Mouse (Mus musculus) limb, embryonic 14.5 days (tissue): ENCODE results near the gene Cenph. TPM values are rescaled to one million over a fixed set of nuclear protein-coding genes. Genes with fewer than 3 reads are reported as not detected.
A peak's percentile ranks its signal among the peaks of the same experiment; 100 is the strongest.

ENCODE experiments used
- ATAC-seq: fragments of 200-750 bp; cut with Nextera tagmentation; 2 replicates; pipeline ENCODE4 v1.8.0; 2017; ENCODE audit warnings: low read depth, moderate number of reproducible peaks, moderate TSS enrichment; ENCODE audit not compliant: low FRiP score
- DNase-seq: peaks from one replicate; pipeline ENCODE4 v3.0.0-alpha.2; 2015; ENCODE audit warnings: low spot score
- H3K27ac ChIP-seq: fragments of 300-500 bp; sonication (generic); replicated peaks from 2 replicates; pipeline ENCODE4 v1.5.1; 2014; ENCODE audit warnings: low read depth, mild to moderate bottlenecking, low read length, moderate library complexity, mixed read lengths
- H3K27me3 ChIP-seq: fragments of 300-500 bp; sonication (generic); 2 replicates; pipeline ENCODE4 v1.6.1; 2014; ENCODE audit warnings: low read length, mixed read lengths; ENCODE audit not compliant: control insufficient read depth, insufficient read depth
- H3K36me3 ChIP-seq: fragments of 300-500 bp; sonication (generic); 2 replicates; pipeline ENCODE4 v1.6.1; 2014; ENCODE audit warnings: mild to moderate bottlenecking, low read length, moderate library complexity, mixed read lengths; ENCODE audit not compliant: control insufficient read depth, insufficient read depth
- H3K4me1 ChIP-seq: fragments of 300-500 bp; sonication (generic); 2 replicates; pipeline ENCODE4 v1.6.1; 2014; ENCODE audit warnings: antibody characterized with exemption, low read length, mixed read lengths; ENCODE audit not compliant: control insufficient read depth, insufficient read depth
- H3K4me2 ChIP-seq: fragments of 300-500 bp; sonication (generic); replicated peaks from 2 replicates; pipeline ENCODE4 v1.6.1; 2014; ENCODE audit warnings: low read depth, mild to moderate bottlenecking, low read length, moderate library complexity; ENCODE audit not compliant: severe bottlenecking
- H3K4me3 ChIP-seq: fragments of 300-500 bp; sonication (generic); replicated peaks from 2 replicates; pipeline ENCODE4 v1.5.1; 2014; ENCODE audit warnings: low read length
- H3K9ac ChIP-seq: fragments of 300-500 bp; sonication (generic); 2 replicates; pipeline ENCODE4 v1.6.1; 2014; ENCODE audit warnings: mild to moderate bottlenecking, low read depth, low read length, moderate library complexity; ENCODE audit not compliant: severe bottlenecking
- H3K9me3 ChIP-seq: fragments of 300-500 bp; sonication (generic); 2 replicates; pipeline ENCODE4 v1.6.1; 2016; ENCODE audit warnings: low read length; ENCODE audit not compliant: control insufficient read depth
- POLR2A ChIP-seq: fragments of 200-500 bp; IDR thresholded peaks from 2 replicates; pipeline ENCODE4 v1.8.0; 2012; ENCODE audit warnings: inconsistent platforms, mild to moderate bottlenecking, moderate library complexity, borderline replicate concordance; ENCODE audit not compliant: insufficient read depth, insufficient read length; ENCODE audit errors: extremely low read depth
- WGBS: fragments of 180-500 bp; shearing (Covaris S2); extraction: QIAGEN DNeasy Blood & Tissue Kit; methylation state at CpG from one replicate; pipeline ENCODE4 v1.1.7; 2014; 5-methylcytosine and 5-hydroxymethylcytosine counted together
- polyA plus RNA-seq, 2 experiments: library from polyadenylated mRNA; depleted of rRNA in 1 of 2; stranded (reverse) in 1 of 2; unstranded in 1 of 2; fragments of >200 nt; fragmentation: Nextera tagmentation in 1 of 2; extraction: Ambion mirVana in 1 of 2; gene quantifications; 2 replicates each; pipeline versions ENCODE4 v1.2.1 to v1.2.3; 2012 to 2014

The Cenph gene
- polyA plus RNA-seq, 2 experiments = 28.5 to 29.4 TPM

- peak within 1 kb of the TSS; percentile 81 for H3K4me3 ChIP-seq
- WGBS = 3% methylated on average over 26 of the region's 35 CpGs
These were observed 10.7 kb upstream of the Cenph start, which contains the start of gene Ccnb1 for GRCm38 (mm10) chr13:100786414-100786867. TSS of gene Ccnb1 (minus strand) at chr13:100786570.

GRCm38 (mm10) chr13:100785806-100786413, 10.2 kb upstream of the Cenph start:
- Histone ChIP-seq H3K4me2 (peak overlapping the region; percentile 93), H3K4me1 (peaks cover 8% of the 10 kb centered on the region; the same call in 1 of the 2 replicates), H3K9ac (peak overlapping the region; percentile 76), H3K27me3 (no peaks in the 10 kb centered on the region), H3K9me3 (no peaks in the 10 kb centered on the region), H3K36me3 (peaks cover 17% of the 10 kb centered on the region), H3K4me3 (peak overlapping the region; percentile 81), H3K27ac (0 out of 2 replicates have a peak overlapping the region, but pooled peaks have one; percentile 13)
- TF ChIP-seq POLR2A = no peak
- ATAC-seq (peak; percentile 29), DNase-seq (no peak)
- under 1% methylated on average over 29 of the region's 30 CpGs for WGBS

More at GRCm38 (mm10) chr13:100786414-100786867, 10.7 kb upstream of the Cenph start, which contains the start of gene Ccnb1:
- H3K27ac ChIP-seq = 0 out of 2 replicates have a peak within 1 kb of the TSS, but pooled peaks have one; percentile 13
- H3K9ac ChIP-seq = peak within 1 kb of the TSS; percentile 76
- peak; percentile 85; the same call in 1 of the 2 replicates for TF ChIP-seq POLR2A
- H3K4me2 ChIP-seq = peak within 1 kb of the TSS; percentile 93
- peak; percentile 99 for ATAC-seq
- peaks cover 14% of the 10 kb centered on the region for H3K36me3 ChIP-seq
- H3K27me3 ChIP-seq = no peaks in the 10 kb centered on the region
- peak; percentile 95 for DNase-seq
- peaks cover 8% of the 10 kb centered on the region; the same call in 1 of the 2 replicates for H3K4me1 ChIP-seq
- no peaks in the 10 kb centered on the region for H3K9me3 ChIP-seq

GRCm38 (mm10) chr13:100777491-100777890, 1.8 kb upstream of the Cenph start:
- no peak overlapping the region for H3K9ac ChIP-seq
- H3K27me3 ChIP-seq = no peaks in the 10 kb centered on the region
- peaks cover 34% of the 10 kb centered on the region for H3K36me3 ChIP-seq
- H3K27ac ChIP-seq = no peak overlapping the region
- WGBS = 82% methylated on average over 3 of the region's 3 CpGs
- no peak overlapping the region for H3K4me3 ChIP-seq
- no peak for ATAC-seq
- DNase-seq = no peak
- peaks cover 8% of the 10 kb centered on the region; the same call in 1 of the 2 replicates for H3K4me1 ChIP-seq
- H3K9me3 ChIP-seq = no peaks in the 10 kb centered on the region
- no peak for TF ChIP-seq POLR2A
- no peak overlapping the region for H3K4me2 ChIP-seq

GRCm38 (mm10) chr13:100776710-100777109, 1.0 kb upstream of the Cenph start:
- H3K27ac ChIP-seq = peak overlapping the region; percentile 1; the same call in 1 of the 2 replicates
- H3K4me3 ChIP-seq = no peak overlapping the region
- peaks cover 8% of the 10 kb centered on the region; the same call in 1 of the 2 replicates for H3K4me1 ChIP-seq
- no peaks in the 10 kb centered on the region for H3K9me3 ChIP-seq
- no peak for ATAC-seq
- 63% methylated on average over 6 of the region's 6 CpGs for WGBS
- TF ChIP-seq POLR2A = no peak
- H3K4me2 ChIP-seq = no peak overlapping the region
- no peak for DNase-seq
- H3K36me3 ChIP-seq = peaks cover 29% of the 10 kb centered on the region
- no peaks in the 10 kb centered on the region for H3K27me3 ChIP-seq
- no peak overlapping the region for H3K9ac ChIP-seq

- Histone ChIP-seq H3K27ac (peak overlapping the region; percentile 1; the same call in 1 of the 2 replicates), H3K9me3 (no peaks in the 10 kb centered on the region), H3K4me3 (peak overlapping the region; percentile 78), H3K36me3 (peaks cover 28% of the 10 kb centered on the region), H3K9ac (peak overlapping the region; percentile 67), H3K4me2 (peak overlapping the region; percentile 67), H3K27me3 (no peaks in the 10 kb centered on the region), H3K4me1 (peaks cover 8% of the 10 kb centered on the region; the same call in 1 of the 2 replicates)
- WGBS = 17% methylated on average over 8 of the region's 8 CpGs
- no peak for TF ChIP-seq POLR2A
- DNase-seq (no peak), ATAC-seq (peak; percentile 34; the same call in 1 of the 2 replicates)
These were observed 339 bp upstream of the Cenph start for GRCm38 (mm10) chr13:100776056-100776419.
